Mouse (Mus musculus): ENCODE measurements around the gene Zfp422.

The Zfp422 gene

GRCm38 (mm10) chr6:116628539-116629171 is at the start of gene Zfp422:
Gene Zfp422, minus strand, starts transcription at chr6:116628999.
- peak; percentile 87 to 92 for DNase-seq

GRCm38 (mm10) chr6:116677321-116677720 is 48.5 kb upstream of the Zfp422 start:
- DNase-seq = no peak

- no peak for DNase-seq
Measured at GRCm38 (mm10) chr6:116676355-116676913, 47.6 kb upstream of the Zfp422 start.

GRCm38 (mm10) chr6:116674283-116674886 is 45.6 kb upstream of the Zfp422 start:
- DNase-seq = peak; percentile 38 to 46

GRCm38 (mm10) chr6:116673471-116674282 is 44.9 kb upstream of the Zfp422 start, which contains the start of gene Rassf4:
Gene Rassf4, minus strand, starts transcription at chr6:116673952.
- peak; percentile 90 to 94 for DNase-seq

GRCm38 (mm10) chr6:116672349-116672748 is 43.5 kb upstream of the Zfp422 start:
- DNase-seq = peak; percentile 56 to 57

GRCm38 (mm10) chr6:116671768-116672167 is 43.0 kb upstream of the Zfp422 start:
- DNase-seq = peak in 1 of 2 experiments; percentile 36

GRCm38 (mm10) chr6:116671031-116671430 is 42.2 kb upstream of the Zfp422 start:
- DNase-seq = peak; percentile 54 to 67

GRCm38 (mm10) chr6:116670144-116670543 is 41.3 kb upstream of the Zfp422 start:
- peak; percentile 84 to 93 for DNase-seq

GRCm38 (mm10) chr6:116668682-116669470 is 40.1 kb upstream of the Zfp422 start:
- DNase-seq = peak; percentile 56 to 66

- peak in 1 of 2 experiments; percentile 31 for DNase-seq
Measured at GRCm38 (mm10) chr6:116667382-116667781, 38.6 kb upstream of the Zfp422 start.

- no peak for DNase-seq
Measured at GRCm38 (mm10) chr6:116666892-116667291, 38.1 kb upstream of the Zfp422 start.

GRCm38 (mm10) chr6:116666085-116666750 is 37.4 kb upstream of the Zfp422 start:
- DNase-seq = no peak

GRCm38 (mm10) chr6:116664830-116665229 is 36.0 kb upstream of the Zfp422 start:
- DNase-seq = no peak

GRCm38 (mm10) chr6:116664031-116664430 is 35.2 kb upstream of the Zfp422 start:
- DNase-seq = no peak

GRCm38 (mm10) chr6:116663364-116663763 is 34.6 kb upstream of the Zfp422 start:
- DNase-seq = no peak

- peak; percentile 80 to 87 for DNase-seq
Measured at GRCm38 (mm10) chr6:116653684-116654454, 25.1 kb upstream of the Zfp422 start.

GRCm38 (mm10) chr6:116653191-116653590 is 24.4 kb upstream of the Zfp422 start:
- no peak for DNase-seq

GRCm38 (mm10) chr6:116651437-116652118 is 22.8 kb upstream of the Zfp422 start:
- DNase-seq = peak; percentile 28 to 29

- DNase-seq = no peak
Measured at GRCm38 (mm10) chr6:116650406-116650805, 21.6 kb upstream of the Zfp422 start, which contains the start of gene Depp1. Gene Depp1, plus strand, starts transcription at chr6:116650609.

All from cerebellum, postnatal 10 days (tissue).